Comparison of ENCODE assay signal across 29 mouse cellular contexts in the genomic region with DNA sequence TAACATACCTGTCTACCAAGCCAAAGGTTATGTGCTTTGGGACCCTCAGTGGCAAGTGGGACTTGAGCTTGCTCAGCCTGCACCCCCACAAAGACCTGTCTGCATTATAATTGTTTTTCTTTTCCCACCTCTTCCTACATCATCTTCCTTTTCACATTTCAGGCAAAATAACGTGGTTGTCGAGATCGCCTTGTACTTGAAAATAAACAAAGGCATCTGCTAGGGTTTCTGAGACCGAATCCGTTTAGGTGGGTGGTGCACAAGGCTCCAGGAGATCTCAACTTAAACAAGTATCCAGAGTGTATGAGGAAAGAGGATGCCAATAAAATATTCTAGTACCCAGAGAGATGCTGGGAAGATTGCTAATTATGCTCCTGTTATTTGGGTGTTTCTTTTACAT.
A peak's percentile ranks its signal among the peaks of the same experiment; 100 is the strongest.
DNase-seq lines count a peak whose midpoint lies in the region; ATAC-seq and TF ChIP-seq lines count a peak whose summit lies in the region.
"Had no signal": no experiment of that assay in that cellular context is flagged by ENCODE, and none has a peak within 500 bp of the region (broad histone marks: within the 10 kb centered on the region; RNA-seq: fewer than 3 reads in every experiment).

No protein-coding gene starts in this region.

- no peaks in the 10 kb centered on the region for H3K4me1 ChIP-seq in midbrain, embryonic 11.5 days (ENCODE audit: control insufficient read depth, insufficient read depth, low read length)
- 0 out of 2 replicates have a peak, but pooled peaks cover 5% of the 10 kb centered on the region for H3K4me1 ChIP-seq in midbrain, embryonic 13.5 days (replicated peaks)
- H3K4me1 ChIP-seq: embryonic facial prominence, embryonic 12.5 days; hindbrain, embryonic 10.5 days had no signal

- no peak overlapping the region for H3K4me2 ChIP-seq in midbrain, embryonic 11.5 days
- H3K4me2 ChIP-seq in midbrain, embryonic 13.5 days (replicated peaks), result no peak overlapping the region
- H3K4me2 ChIP-seq: embryonic facial prominence, embryonic 12.5 days; embryonic facial prominence, embryonic 15.5 days; heart, embryonic 12.5 days; heart, embryonic 15.5 days; hindbrain, embryonic 13.5 days had no signal

- peak overlapping the region; percentile 40; the same call in 1 of the 2 replicates for H3K27ac ChIP-seq in gastrocnemius, adult 2 months
- H3K27ac ChIP-seq in midbrain, embryonic 11.5 days (ENCODE audit: low read depth, low read length), result no peak overlapping the region
- H3K27ac ChIP-seq in midbrain, embryonic 13.5 days, result no peak overlapping the region
- H3K27ac ChIP-seq: embryonic facial prominence, embryonic 12.5 days; embryonic facial prominence, embryonic 15.5 days; heart, embryonic 15.5 days; hindbrain, embryonic 10.5 days; hindbrain, embryonic 13.5 days had no signal

- no peak for ATAC-seq in midbrain, embryonic 11.5 days (ENCODE audit: low FRiP score)
- ATAC-seq in midbrain, embryonic 13.5 days, result no peak
- ATAC-seq: forebrain, embryonic 14.5 days; forebrain, postnatal 0 days; hindbrain, embryonic 16.5 days; Patski had no signal

- intact Hi-C loops in gastrocnemius, adult 2 months (cut with DNase I), result loop anchor here (5.0 kb wide), 1 partner anchor 138 kb away; no protein-coding TSS in a partner anchor

- H3K27me3 ChIP-seq in midbrain, embryonic 11.5 days (ENCODE audit: control insufficient read depth, insufficient read depth, low read length), result no peaks in the 10 kb centered on the region
- no peaks in the 10 kb centered on the region for H3K27me3 ChIP-seq in midbrain, embryonic 13.5 days
- H3K27me3 ChIP-seq: CH12.LX; embryonic facial prominence, embryonic 12.5 days; embryonic facial prominence, embryonic 15.5 days; heart, embryonic 12.5 days; heart, embryonic 15.5 days; hindbrain, embryonic 13.5 days; Patski had no signal

- no peaks in the 10 kb centered on the region for H3K36me3 ChIP-seq in midbrain, embryonic 11.5 days (ENCODE audit: control insufficient read depth, insufficient read depth, low read length)
- H3K36me3 ChIP-seq in midbrain, embryonic 13.5 days, result no peaks in the 10 kb centered on the region
- H3K36me3 ChIP-seq: embryonic facial prominence, embryonic 12.5 days; embryonic facial prominence, embryonic 15.5 days; G1E; heart, embryonic 12.5 days; heart, embryonic 15.5 days; hindbrain, embryonic 10.5 days; hindbrain, embryonic 13.5 days had no signal

- no peak overlapping the region for H3K4me3 ChIP-seq in gastrocnemius, adult 2 months
- no peak overlapping the region for H3K4me3 ChIP-seq in midbrain, embryonic 11.5 days (ENCODE audit: low read depth, low read length)
- H3K4me3 ChIP-seq in midbrain, embryonic 13.5 days (replicated peaks), result no peak overlapping the region
- H3K4me3 ChIP-seq: embryonic facial prominence, embryonic 12.5 days; embryonic facial prominence, embryonic 15.5 days; heart, embryonic 12.5 days; heart, embryonic 15.5 days; hindbrain, embryonic 10.5 days; hindbrain, embryonic 13.5 days had no signal

- no peak overlapping the region for H3K9ac ChIP-seq in midbrain, embryonic 11.5 days (ENCODE audit: low read length)
- H3K9ac ChIP-seq in midbrain, embryonic 13.5 days (replicated peaks), result no peak overlapping the region
- H3K9ac ChIP-seq: embryonic facial prominence, embryonic 12.5 days; embryonic facial prominence, embryonic 15.5 days; forebrain, postnatal 0 days; heart, embryonic 12.5 days; heart, embryonic 15.5 days; hindbrain, embryonic 13.5 days had no signal

- no peak for DNase-seq in gastrocnemius, adult 2 months
- DNase-seq in gastrocnemius, postnatal 25 days, result no peak
- DNase-seq in midbrain, embryonic 11.5 days (ENCODE audit: low spot score, missing footprints), result peak; percentile 39
- DNase-seq in right cerebral cortex, adult 2 months (ENCODE audit: low spot score in 2 of 2), result peak; percentile 24 to 37
- no peak for DNase-seq in right cerebral cortex, postnatal 36 days (ENCODE audit: low spot score in 2 of 2)
- DNase-seq: adrenal gland, postnatal 10 days; adrenal gland, postnatal 36 days; B cell, adult 2 months; cerebellum, adult 11 months; cerebellum, adult 2 months; cerebellum, adult 9-11 months; cerebellum, postnatal 25 days; forebrain, postnatal 0 days; gastrocnemius, postnatal 14 days; heart, adult 18-20 months; heart, postnatal 10 days; heart, postnatal 36 days had no signal

- WGBS in midbrain, embryonic 11.5 days, result 84% methylated on average over 5 of the region's 5 CpGs
- WGBS in midbrain, embryonic 13.5 days, result 91% methylated on average over 5 of the region's 5 CpGs

- TF ChIP-seq CTCF in gastrocnemius, adult 2 months (IDR thresholded peaks at IDR 0.05), result no peak

- no peaks in the 10 kb centered on the region for H3K9me3 ChIP-seq in midbrain, embryonic 11.5 days (ENCODE audit: control insufficient read depth, low read length)
- no peaks in the 10 kb centered on the region for H3K9me3 ChIP-seq in midbrain, embryonic 13.5 days
- H3K9me3 ChIP-seq: embryonic facial prominence, embryonic 12.5 days; embryonic facial prominence, embryonic 15.5 days; heart, embryonic 12.5 days; heart, embryonic 15.5 days; hindbrain, embryonic 13.5 days had no signal

Comparison
In these comparisons a context has a peak if more than half of its experiments do, and no peak if none do; other contexts are left out.
1. DNase-seq: peak in midbrain, embryonic 11.5 days (single experiment) and right cerebral cortex, adult 2 months (2 of 2); none in gastrocnemius, adult 2 months (single experiment), gastrocnemius, postnatal 25 days (single experiment) and right cerebral cortex, postnatal 36 days (0 of 2).